Mouse (Mus musculus): Measurements from ENCODE around the gene Tmprss11f. TPM values are rescaled to one million over a fixed set of nuclear protein-coding genes. Genes with fewer than 3 reads are reported as not detected.

Tmprss11f gene
- polyA plus RNA-seq (2014; fragmentation: Illumina TruSeq; extraction: RNeasy Lipid Tissue Mini Kit (QIAGEN cat#74804); ENCODE audit: low read depth, low replicate concordance): not detected

GRCm38 (mm10) chr5:86632324-86632723 lies at the start of gene Tmprss11f:
Gene Tmprss11f, minus strand, starts transcription at chr5:86632424.

DNA sequence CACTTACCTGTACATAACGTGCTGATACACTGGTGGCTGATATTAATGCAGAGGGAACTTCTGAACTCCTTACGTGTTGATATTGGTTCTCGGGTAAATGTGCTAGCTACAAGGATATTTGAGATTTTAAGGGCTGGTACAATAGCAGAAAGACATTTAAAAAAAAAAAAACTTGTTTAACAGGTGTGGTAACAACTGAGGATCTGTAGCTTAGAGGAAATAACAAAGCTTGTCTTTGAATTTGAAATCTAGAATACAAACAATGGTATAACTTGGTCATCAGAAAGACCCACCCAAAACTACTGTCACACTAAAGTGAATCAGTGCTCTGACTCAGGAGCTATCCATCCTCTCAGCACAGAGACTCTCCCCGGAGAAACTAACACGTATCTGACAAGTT lies 44.0 kb upstream of the Tmprss11f start, which contains the start of gene Tmprss11b:
Tmprss11b (minus strand) TSS at position 101 of the 400 bp plus-strand sequence.

GRCm38 (mm10) chr5:86518500-86518899 lies 113.7 kb downstream of the Tmprss11f start, which contains the start of gene Tmprss11g:
Gene Tmprss11g, minus strand, starts transcription at chr5:86518600.

Other genes with a start within 250 kb of the Tmprss11f start
- gene Tmprss11a, start 163.4 kb downstream of the Tmprss11f start, polyA plus RNA-seq (2014; fragmentation: Illumina TruSeq; extraction: RNeasy Lipid Tissue Mini Kit (QIAGEN cat#74804); ENCODE audit: low read depth, low replicate concordance): not detected
- not detected for gene Tmprss11g, start 113.8 kb downstream of the Tmprss11f start, polyA plus RNA-seq (2014; fragmentation: Illumina TruSeq; extraction: RNeasy Lipid Tissue Mini Kit (QIAGEN cat#74804); ENCODE audit: low read depth, low replicate concordance)
- not detected for gene Tmprss11b, start 43.9 kb upstream of the Tmprss11f start, polyA plus RNA-seq (2014; fragmentation: Illumina TruSeq; extraction: RNeasy Lipid Tissue Mini Kit (QIAGEN cat#74804); ENCODE audit: low read depth, low replicate concordance)
- gene Tmprss11e, start 113.4 kb upstream of the Tmprss11f start, polyA plus RNA-seq (2014; fragmentation: Illumina TruSeq; extraction: RNeasy Lipid Tissue Mini Kit (QIAGEN cat#74804); ENCODE audit: low read depth, low replicate concordance): not detected
- 42.7 TPM for gene Ythdc1, start 171.8 kb upstream of the Tmprss11f start, polyA plus RNA-seq (2014; fragmentation: Illumina TruSeq; extraction: RNeasy Lipid Tissue Mini Kit (QIAGEN cat#74804); ENCODE audit: low read depth, low replicate concordance)

Measured in heart, adult 10 weeks (tissue).